ENCODE assay signal across 16 mouse cellular contexts in genomic region chr9:99416809-99417208, GRCm38 (mm10). TPM values are rescaled to one million over a fixed set of nuclear protein-coding genes. Genes with fewer than 3 reads are reported as not detected.
DNase-seq lines count a peak whose midpoint lies in the region; ATAC-seq lines count a peak whose summit lies in the region.
"Had no signal": no experiment of that assay in that cellular context is flagged by ENCODE, and none has a peak within 500 bp of the region (broad histone marks: within the 10 kb centered on the region; RNA-seq: fewer than 3 reads in every experiment).

No protein-coding gene starts in this region.

- no peak overlapping the region for H3K4me2 ChIP-seq in hindbrain, embryonic 13.5 days
- no peak overlapping the region for H3K4me2 ChIP-seq in hindbrain, embryonic 11.5 days (replicated peaks; ENCODE audit: low read depth, low read length)
- no peak overlapping the region for H3K4me2 ChIP-seq in midbrain, embryonic 16.5 days (ENCODE audit: low read length)
- H3K4me2 ChIP-seq: heart, embryonic 12.5 days had no signal

- no peak overlapping the region for H3K4me3 ChIP-seq in hindbrain, embryonic 13.5 days
- H3K4me3 ChIP-seq in hindbrain, embryonic 11.5 days (ENCODE audit: low read depth, low read length), result no peak overlapping the region
- H3K4me3 ChIP-seq in midbrain, embryonic 16.5 days (ENCODE audit: low read depth, low read length), result no peak overlapping the region
- H3K4me3 ChIP-seq: heart, embryonic 12.5 days; myocyte had no signal

- intact Hi-C loops in heart, postnatal 25 days (cut with DNase I), result no loop called here

- no peak for DNase-seq in hindbrain, embryonic 11.5 days (ENCODE audit: low spot score)
- peak; percentile 5 for DNase-seq in 416B (ENCODE audit: low read depth)
- DNase-seq in heart, postnatal 25 days (ENCODE audit: low spot score), result no peak
- DNase-seq in lung, postnatal 10 days, result no peak
- no peak for DNase-seq in spleen, postnatal 4 days (ENCODE audit: low spot score in 2 of 2)
- DNase-seq: cerebellum, postnatal 36 days; thymus, postnatal 25 days had no signal

- no peaks in the 10 kb centered on the region for H3K9me3 ChIP-seq in hindbrain, embryonic 13.5 days
- H3K9me3 ChIP-seq in hindbrain, embryonic 11.5 days (ENCODE audit: control insufficient read depth, low read length), result no peaks in the 10 kb centered on the region
- no peaks in the 10 kb centered on the region for H3K9me3 ChIP-seq in midbrain, embryonic 16.5 days (replicated peaks; ENCODE audit: control insufficient read depth, low read length, poor library complexity, severe bottlenecking)
- H3K9me3 ChIP-seq: heart, embryonic 12.5 days had no signal

- ATAC-seq in hindbrain, embryonic 13.5 days (ENCODE audit: low FRiP score), result peak; percentile 6; the same call in 1 of the 2 replicates
- no peak for ATAC-seq in hindbrain, embryonic 11.5 days (ENCODE audit: low FRiP score)
- peak; percentile 51 for ATAC-seq in common myeloid progenitor, adult 5-6 weeks (replicated peaks; ENCODE audit: low read depth, poor library complexity, severe bottlenecking)
- ATAC-seq in midbrain, embryonic 16.5 days, result no peak
- ATAC-seq: activated CD4-positive, CD25-positive, alpha-beta regulatory T cell, adult 4 months had no signal

- H3K4me1 ChIP-seq in hindbrain, embryonic 13.5 days (replicated peaks), result peaks cover 54% of the 10 kb centered on the region
- no peaks in the 10 kb centered on the region for H3K4me1 ChIP-seq in hindbrain, embryonic 11.5 days (replicated peaks; ENCODE audit: control insufficient read depth, insufficient read depth, low read length)
- H3K4me1 ChIP-seq in midbrain, embryonic 16.5 days (ENCODE audit: control insufficient read depth, insufficient read depth, low read length), result peaks cover 31% of the 10 kb centered on the region

- 92% methylated on average over 3 of the region's 3 CpGs for WGBS in hindbrain, embryonic 13.5 days
- WGBS in hindbrain, embryonic 11.5 days, result 89% methylated on average over 3 of the region's 3 CpGs
- WGBS in midbrain, embryonic 16.5 days, result 88% methylated on average over 3 of the region's 3 CpGs

- no peak overlapping the region for H3K9ac ChIP-seq in hindbrain, embryonic 13.5 days
- no peak overlapping the region for H3K9ac ChIP-seq in hindbrain, embryonic 11.5 days (ENCODE audit: low read depth, low read length)
- H3K9ac ChIP-seq in midbrain, embryonic 16.5 days (ENCODE audit: low read depth, low read length), result no peak overlapping the region
- H3K9ac ChIP-seq: heart, embryonic 12.5 days had no signal

- no peaks in the 10 kb centered on the region for H3K27me3 ChIP-seq in hindbrain, embryonic 13.5 days
- no peaks in the 10 kb centered on the region for H3K27me3 ChIP-seq in hindbrain, embryonic 11.5 days (ENCODE audit: control insufficient read depth, insufficient read depth, low read length)
- no peaks in the 10 kb centered on the region for H3K27me3 ChIP-seq in midbrain, embryonic 16.5 days (ENCODE audit: control insufficient read depth, insufficient read depth, low read depth, low read length)
- H3K27me3 ChIP-seq: heart, embryonic 12.5 days had no signal

- no peaks in the 10 kb centered on the region for H3K36me3 ChIP-seq in hindbrain, embryonic 13.5 days
- no peaks in the 10 kb centered on the region for H3K36me3 ChIP-seq in hindbrain, embryonic 11.5 days (ENCODE audit: control insufficient read depth, insufficient read depth, low read length)
- H3K36me3 ChIP-seq in midbrain, embryonic 16.5 days (ENCODE audit: control insufficient read depth, insufficient read depth, low read length), result no peaks in the 10 kb centered on the region
- H3K36me3 ChIP-seq: heart, embryonic 12.5 days had no signal

- peak overlapping the region; percentile 70 for H3K27ac ChIP-seq in hindbrain, embryonic 13.5 days
- H3K27ac ChIP-seq in hindbrain, embryonic 11.5 days (ENCODE audit: low read depth, low read length), result no peak overlapping the region
- H3K27ac ChIP-seq in midbrain, embryonic 16.5 days (ENCODE audit: low read length), result peak overlapping the region; percentile 53

RNA-seq across cellular contexts. Expression of gene Mras, which starts 20.4 kb away (rescaled TPM):
- 54.7 and 55.2 TPM in 2 replicates for polyA plus RNA-seq in hindbrain, embryonic 13.5 days (2015; fragmentation: Nextera tagmentation; extraction: Ambion mirVana)
- 20.7 and 22.9 TPM in 2 replicates for polyA plus RNA-seq in hindbrain, embryonic 11.5 days (2014; fragmentation: Nextera tagmentation; extraction: Ambion mirVana)
- 0.82 TPM in 1 of 2 replicates, not detected in the other for total RNA-seq in common myeloid progenitor, adult 5-6 weeks (2017)
- 51.2 and 53.5 TPM in 2 replicates for polyA plus RNA-seq in midbrain, embryonic 16.5 days (2015; fragmentation: Nextera tagmentation; extraction: Ambion mirVana)
- 1 to 10 TPM; 4.8 to 6.8 TPM for total RNA-seq in heart, postnatal 25 days (2021)
- polyA plus RNA-seq: activated CD4-positive, CD25-positive, alpha-beta regulatory T cell, adult 4 months had no signal

RNA-seq across cellular contexts. Expression of gene Nme9, which starts 34.5 kb away (rescaled TPM):
- polyA plus RNA-seq in hindbrain, embryonic 13.5 days (2015; fragmentation: Nextera tagmentation; extraction: Ambion mirVana), result 0.56 and 0.83 TPM in 2 replicates
- polyA plus RNA-seq in hindbrain, embryonic 11.5 days (2014; fragmentation: Nextera tagmentation; extraction: Ambion mirVana), result 0.90 and 1.4 TPM in 2 replicates
- not detected in 2 replicates for total RNA-seq in common myeloid progenitor, adult 5-6 weeks (2017)
- polyA plus RNA-seq in midbrain, embryonic 16.5 days (2015; fragmentation: Nextera tagmentation; extraction: Ambion mirVana), result 1.3 and 1.4 TPM in 2 replicates
- total RNA-seq in heart, postnatal 25 days (2021), result not detected
- total RNA-seq: CH12.LX; gastrocnemius, adult 18-20 months; liver, adult 2 months had no signal
- polyA plus RNA-seq: activated CD4-positive, CD25-positive, alpha-beta regulatory T cell, adult 4 months; heart, embryonic 12.5 days; liver, adult 2 months; myocyte had no signal

RNA-seq across cellular contexts. Expression of gene Esyt3, which starts 58.5 kb away (rescaled TPM):
- polyA plus RNA-seq in hindbrain, embryonic 13.5 days (2015; fragmentation: Nextera tagmentation; extraction: Ambion mirVana), result 0.38 TPM in 2 replicates
- polyA plus RNA-seq in hindbrain, embryonic 11.5 days (2014; fragmentation: Nextera tagmentation; extraction: Ambion mirVana), result 0.15 and 0.36 TPM in 2 replicates
- total RNA-seq in common myeloid progenitor, adult 5-6 weeks (2017), result 0.09 TPM in 1 of 2 replicates, not detected in the other
- polyA plus RNA-seq in midbrain, embryonic 16.5 days (2015; fragmentation: Nextera tagmentation; extraction: Ambion mirVana), result 0.78 and 0.99 TPM in 2 replicates
- total RNA-seq in heart, postnatal 25 days (2021), result under 1 TPM; 0.29 to 0.61 TPM
- total RNA-seq: CH12.LX; gastrocnemius, adult 18-20 months had no signal

Comparison
In these comparisons a context has a peak if more than half of its experiments do, and no peak if none do; other contexts are left out.
1. ATAC-seq: peak in hindbrain, embryonic 13.5 days (single experiment) and common myeloid progenitor, adult 5-6 weeks (single experiment); none in hindbrain, embryonic 11.5 days (single experiment) and midbrain, embryonic 16.5 days (single experiment).